Mouse (Mus musculus) cortical plate, adult 2 months (tissue): ENCODE measurements around the gene Prm2.

Experiments
- CTCF ChIP-seq: fragments of 200-500 bp; IDR thresholded peaks from 2 replicates; pipeline ENCODE4 v1.5.1; 2011; ENCODE audit warnings: mild to moderate bottlenecking, control low read depth, low read length; ENCODE audit not compliant: insufficient read depth; ENCODE audit errors: extremely low read depth
- POLR2A ChIP-seq: fragments of 200-500 bp; IDR thresholded peaks from 2 replicates; pipeline ENCODE4 v1.6.1; 2011; ENCODE audit warnings: mild to moderate bottlenecking, low read length, control low read depth; ENCODE audit not compliant: insufficient read depth; ENCODE audit errors: extremely low read depth

DNA sequence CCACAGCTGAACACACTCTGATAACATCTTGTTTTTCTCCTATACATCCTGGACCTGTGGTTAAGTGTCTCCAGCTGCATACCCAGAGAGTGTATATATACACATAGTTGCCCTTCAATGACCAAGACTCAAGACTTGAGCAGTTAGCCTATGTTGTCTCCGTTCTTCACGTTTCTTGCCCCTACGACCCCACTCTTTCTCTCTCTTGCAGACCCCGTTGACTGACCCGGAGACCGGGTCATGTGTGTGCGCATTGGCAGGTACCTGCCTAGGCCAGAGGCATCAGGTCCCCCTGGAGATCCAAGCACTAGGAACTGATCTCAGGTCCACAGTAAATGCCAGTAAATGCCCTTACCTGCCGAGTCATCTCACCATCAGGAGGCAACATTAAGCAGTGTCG is 31.3 kb upstream of the Prm2 start:
- TF ChIP-seq POLR2A (no peak), CTCF (no peak)
